Mouse (Mus musculus) gastrocnemius, adult 2 months (tissue): Measurements from ENCODE around the gene Nfib. TPM values are rescaled to one million over a fixed set of nuclear protein-coding genes. Genes with fewer than 3 reads are reported as not detected.

Experiments
- DNase-seq: peaks from one replicate; pipeline ENCODE4 v3.0.0; 2022
- H3K27ac ChIP-seq: fragments of 200-600 bp; 2 replicates; pipeline ENCODE4 v1.8.1; 2022; ENCODE audit warnings: mild to moderate bottlenecking
- H3K4me3 ChIP-seq: fragments of 200-600 bp; 2 replicates; pipeline ENCODE4 v1.8.1; 2022; ENCODE audit warnings: mild to moderate bottlenecking, moderate library complexity
- CTCF ChIP-seq: fragments of 200-600 bp; IDR thresholded peaks from 2 replicates; pipeline ENCODE4 v1.8.1; 2022; ENCODE audit warnings: antibody characterized with exemption, mild to moderate bottlenecking, moderate library complexity
- intact Hi-C: fragments of 180-260 bp; cut with DNase I; formaldehyde crosslinking; loops from one replicate; pipeline ENCODE4 v1.15.1; 2025
- total RNA-seq, 2 experiments: library from RNA; stranded (reverse); gene quantifications; 2 replicates each; pipeline ENCODE4 v1.2.3; 2021

Nfib gene
- total RNA-seq, 2 experiments from 2014 or later, result 67.9 to 93.6 TPM

DNA sequence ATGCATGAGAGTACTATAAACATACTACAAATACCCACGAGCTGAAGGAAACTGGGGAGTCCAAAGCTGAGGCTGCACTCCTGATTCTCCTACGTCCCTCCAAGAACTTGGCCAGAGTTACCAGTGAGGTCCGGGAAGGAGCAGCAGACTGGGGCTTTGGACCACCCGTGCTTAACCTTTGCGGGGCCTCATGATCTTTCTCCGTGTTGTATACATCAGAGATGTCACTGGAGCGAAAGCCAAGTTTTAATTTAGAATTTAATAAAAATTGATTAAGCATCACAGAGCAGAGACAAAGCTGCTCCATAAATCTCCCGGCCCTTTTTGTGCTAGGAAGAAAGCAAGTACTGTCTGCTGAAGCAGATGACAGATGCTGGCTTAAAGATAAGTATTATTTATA, 265.7 kb downstream of the Nfib start:
- Histone ChIP-seq H3K4me3 (no peak overlapping the region), H3K27ac (peak overlapping the region; percentile 82; the same call in 1 of the 2 replicates)
- intact Hi-C loops, result loop anchor here (2.0 kb wide), 1 partner anchor 65 kb away; no protein-coding TSS in a partner anchor
- no peak for DNase-seq
- TF ChIP-seq CTCF, result no peak

- DNase-seq, result peak; percentile 34
- intact Hi-C loops, result loop anchor here (2.0 kb wide), 1 partner anchor 66 kb away; no protein-coding TSS in a partner anchor
- H3K27ac ChIP-seq, result peak overlapping the region; percentile 82
Observed at GRCm38 (mm10) chr4:82438631-82439030, 266.9 kb downstream of the Nfib start.

DNA sequence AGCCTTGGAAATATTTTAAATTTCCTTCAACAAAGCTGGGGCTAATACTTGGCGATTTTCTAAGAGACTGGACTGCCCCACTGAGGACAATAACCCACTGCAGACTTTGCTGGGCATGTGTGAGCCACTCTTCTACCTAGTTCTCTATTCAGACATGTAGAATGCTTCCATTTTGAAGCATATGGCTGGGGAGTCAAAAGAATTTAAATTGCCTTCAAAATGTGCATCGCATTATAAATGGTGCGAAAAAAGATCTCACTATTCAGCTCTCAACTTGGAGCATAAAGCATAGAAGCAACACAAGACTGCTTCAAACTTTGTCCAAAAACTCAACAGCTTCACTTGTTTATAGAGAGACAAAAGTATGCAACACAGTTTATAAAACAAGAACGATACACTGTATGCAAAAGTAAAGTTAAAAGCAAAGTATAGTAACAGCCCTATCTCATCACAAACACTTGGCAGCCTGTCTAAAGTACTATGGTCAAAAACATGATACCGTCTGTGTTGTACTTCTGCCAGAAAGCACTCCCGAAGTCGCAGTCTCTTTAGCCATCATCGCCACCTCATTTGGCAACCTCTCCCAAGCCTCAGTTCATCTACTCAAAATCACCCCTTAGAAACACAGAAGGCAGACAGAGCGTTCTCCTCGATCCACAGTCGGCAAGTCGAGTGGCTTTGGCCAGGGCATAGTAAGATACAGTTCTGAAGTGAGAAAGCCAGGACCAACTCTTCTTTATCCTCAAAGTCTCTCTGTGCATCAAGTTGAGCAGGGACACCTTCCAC, 267.8 kb downstream of the Nfib start:
- no peak for TF ChIP-seq CTCF
- Histone ChIP-seq H3K4me3 (no peak overlapping the region; the same call in 1 of the 2 replicates), H3K27ac (peak overlapping the region; percentile 82)
- intact Hi-C loops, result loop anchor here (2.0 kb wide), 1 partner anchor 67 kb away; no protein-coding TSS in a partner anchor
- DNase-seq, result no peak

More at GRCm38 (mm10) chr4:82438631-82439030, 266.9 kb downstream of the Nfib start:
- H3K4me3 ChIP-seq, result no peak overlapping the region; the same call in 1 of the 2 replicates
- no peak for TF ChIP-seq CTCF

DNA sequence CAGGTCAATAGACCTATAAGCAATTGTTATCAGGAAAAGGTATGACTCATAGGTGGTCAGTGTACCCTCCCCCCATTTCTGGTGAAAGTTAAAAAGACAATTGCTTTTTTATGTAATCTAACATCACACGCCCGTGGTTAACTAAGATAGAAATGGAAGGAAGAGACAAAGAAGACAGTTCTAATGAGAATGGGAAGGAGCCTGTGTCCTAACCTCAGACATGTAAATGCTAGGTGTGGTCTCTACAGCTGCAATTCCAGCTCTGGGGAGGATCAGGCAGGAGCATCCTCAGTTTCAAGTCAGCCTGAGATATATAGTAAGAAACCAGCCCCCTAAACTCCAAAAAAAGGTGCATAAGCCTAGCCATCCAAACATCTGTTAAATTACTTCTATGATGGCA, 268.9 kb downstream of the Nfib start:
- no peak for TF ChIP-seq CTCF
- Histone ChIP-seq H3K27ac (peak overlapping the region; percentile 82), H3K4me3 (peak overlapping the region; percentile 7)
- intact Hi-C loops, result no loop called here
- no peak for DNase-seq

GRCm38 (mm10) chr4:82435716-82436115, 269.8 kb downstream of the Nfib start:
- intact Hi-C loops, result no loop called here
- peak; percentile 36 for DNase-seq
- TF ChIP-seq CTCF, result no peak
- Histone ChIP-seq H3K27ac (peak overlapping the region; percentile 82), H3K4me3 (peak overlapping the region; percentile 21; the same call in 1 of the 2 replicates)

- no peak for TF ChIP-seq CTCF
- intact Hi-C loops, result no loop called here
- no peak for DNase-seq
- peak overlapping the region; percentile 82 for H3K27ac ChIP-seq
- no peak overlapping the region for H3K4me3 ChIP-seq
Observed at GRCm38 (mm10) chr4:82433926-82434705, 271.4 kb downstream of the Nfib start.

DNA sequence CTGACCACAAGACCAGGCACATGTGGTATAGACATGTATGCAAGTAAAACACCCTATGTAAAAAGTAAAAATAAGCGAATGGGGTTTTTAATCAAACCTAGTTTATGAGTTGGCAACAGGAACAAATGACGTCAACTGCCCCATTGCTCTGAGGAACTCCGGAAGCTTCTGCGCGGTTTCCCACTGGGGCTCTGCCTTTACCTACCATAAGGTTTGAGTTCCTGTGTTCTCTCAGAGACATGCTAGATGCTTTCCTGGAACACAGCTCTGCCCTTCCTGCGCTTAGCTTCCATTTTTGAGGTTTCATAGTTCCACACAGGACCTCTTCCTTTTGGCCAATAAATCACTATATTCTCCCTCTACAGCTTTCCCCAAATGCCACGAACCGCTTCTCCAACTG, 273.7 kb downstream of the Nfib start:
- H3K27ac ChIP-seq, result peak overlapping the region; percentile 82
- no peak for DNase-seq
- intact Hi-C loops, result no loop called here
- TF ChIP-seq CTCF, result no peak
- peak overlapping the region; percentile 22; the same call in 1 of the 2 replicates for H3K4me3 ChIP-seq

GRCm38 (mm10) chr4:82430802-82431201, 274.7 kb downstream of the Nfib start:
- intact Hi-C loops, result no loop called here
- no peak for DNase-seq
- Histone ChIP-seq H3K27ac (no peak overlapping the region), H3K4me3 (no peak overlapping the region)
- no peak for TF ChIP-seq CTCF

DNA sequence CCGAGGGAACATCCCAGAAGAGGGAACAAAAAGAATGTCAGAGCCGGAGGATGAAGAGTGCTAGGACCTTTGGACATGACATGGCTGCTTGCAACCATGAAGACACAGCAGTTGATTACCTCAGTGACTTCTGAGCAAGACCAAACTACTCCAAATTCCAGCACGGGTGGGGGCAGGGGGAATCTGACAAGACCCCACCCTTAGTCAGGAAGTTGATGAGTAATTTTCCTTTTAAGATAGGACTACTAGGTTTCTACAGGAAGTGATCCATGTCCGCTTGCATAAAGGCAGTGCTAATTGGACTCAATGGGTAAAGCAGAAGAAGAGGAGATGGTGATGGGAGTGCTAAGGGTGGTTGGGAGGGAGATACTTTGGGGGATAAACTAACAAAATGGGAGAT, 279.3 kb downstream of the Nfib start:
- DNase-seq, result no peak
- no peak overlapping the region for H3K4me3 ChIP-seq
- H3K27ac ChIP-seq, result peak overlapping the region; percentile 49
- intact Hi-C loops, result no loop called here
- TF ChIP-seq CTCF, result no peak

GRCm38 (mm10) chr4:82418241-82418640, 287.3 kb downstream of the Nfib start:
- Histone ChIP-seq H3K4me3 (no peak overlapping the region), H3K27ac (no peak overlapping the region)
- intact Hi-C loops, result no loop called here
- TF ChIP-seq CTCF, result no peak
- peak; percentile 46 for DNase-seq

DNA sequence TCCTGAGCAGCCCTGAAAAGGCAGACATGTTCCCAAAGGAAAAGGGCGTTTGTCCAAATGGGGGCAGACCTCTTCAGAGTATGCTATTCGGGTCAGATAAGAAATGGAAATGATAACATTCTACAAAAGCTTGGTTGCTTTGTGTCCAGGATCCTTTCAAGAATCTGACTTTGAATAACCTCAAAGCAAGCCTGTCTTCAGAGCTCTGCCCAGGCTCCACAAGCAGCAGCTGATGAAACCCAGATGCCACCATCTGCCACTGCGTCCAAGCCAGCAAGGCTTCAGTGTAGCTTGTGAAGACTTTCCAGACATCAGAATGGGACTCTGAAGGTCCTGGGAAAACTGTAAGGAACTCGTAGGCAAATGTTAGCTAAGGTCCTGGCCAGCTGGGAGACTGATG, 289.7 kb downstream of the Nfib start:
- Histone ChIP-seq H3K27ac (peak overlapping the region; percentile 9), H3K4me3 (no peak overlapping the region)
- intact Hi-C loops, result no loop called here
- DNase-seq, result no peak
- no peak for TF ChIP-seq CTCF

DNA sequence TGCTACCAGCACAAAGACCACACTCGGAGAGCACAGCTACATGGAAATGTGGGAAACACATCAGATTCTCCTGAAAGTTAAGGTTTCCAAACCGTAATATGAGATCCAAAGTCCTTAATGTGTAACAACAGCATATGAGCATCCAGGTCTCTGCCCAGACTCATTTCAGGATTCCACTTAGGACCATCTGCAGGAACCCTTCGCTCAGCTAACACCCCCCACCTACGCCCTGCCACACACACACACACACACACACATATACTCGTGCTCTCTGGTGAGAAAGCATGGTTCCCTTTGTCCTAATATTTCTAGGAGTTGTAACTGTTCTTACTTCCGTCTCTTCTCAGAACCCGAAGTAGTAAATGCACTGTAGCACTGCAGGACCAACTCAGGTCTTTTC, 292.9 kb downstream of the Nfib start:
- DNase-seq, result no peak
- no peak overlapping the region for H3K4me3 ChIP-seq
- intact Hi-C loops, result no loop called here
- peak overlapping the region; percentile 66 for H3K27ac ChIP-seq
- TF ChIP-seq CTCF, result no peak

- Histone ChIP-seq H3K27ac (peak overlapping the region; percentile 66), H3K4me3 (no peak overlapping the region; the same call in 1 of the 2 replicates)
- intact Hi-C loops, result no loop called here
- no peak for TF ChIP-seq CTCF
- DNase-seq, result no peak
Observed at GRCm38 (mm10) chr4:82411965-82412364, 293.6 kb downstream of the Nfib start.
